Mouse (Mus musculus) gastrocnemius, adult 8-10 months (tissue): ENCODE results near the gene Glyatl3. TPM values are rescaled to one million over a fixed set of nuclear protein-coding genes. Genes with fewer than 3 reads are reported as not detected.

ENCODE experiments used
- DNase-seq, 2 experiments: peaks; one replicate each; pipeline ENCODE4 v3.0.0; 2022; ENCODE audit warnings: low spot score in 2 of 2
- total RNA-seq, 4 experiments: library from RNA; stranded (reverse); gene quantifications; 2 replicates each; pipeline ENCODE4 v1.2.4; 2022

The Glyatl3 gene
- total RNA-seq, 4 experiments from 2014 or later: not detected

- DNase-seq: no peak
Measured at GRCm38 (mm10) chr17:40868952-40869747, 45.0 kb downstream of the Glyatl3 start.

GRCm38 (mm10) chr17:40855065-40855464 is 59.1 kb downstream of the Glyatl3 start:
- DNase-seq: no peak

Other genes with a start within 250 kb of the Glyatl3 start
- gene Esp1, start 187.2 kb downstream of the Glyatl3 start, total RNA-seq: not detected
- not detected for gene Crisp2, start 107.3 kb downstream of the Glyatl3 start, total RNA-seq
- not detected for gene Rhag, start 103.2 kb downstream of the Glyatl3 start, total RNA-seq
- under 1 TPM; 0.22 to 0.58 (median 0.28) TPM for gene 9130008F23Rik, start 33.8 kb downstream of the Glyatl3 start, total RNA-seq
- gene Mut, start 20.3 kb upstream of the Glyatl3 start, total RNA-seq: 10 to 100 TPM; 69.5 to 85.6 (median 75.1) TPM
- gene Cenpq, start 20.7 kb upstream of the Glyatl3 start, total RNA-seq: 1 to 10 TPM; 2.1 to 4.3 (median 3.2) TPM